In the genomic region with DNA sequence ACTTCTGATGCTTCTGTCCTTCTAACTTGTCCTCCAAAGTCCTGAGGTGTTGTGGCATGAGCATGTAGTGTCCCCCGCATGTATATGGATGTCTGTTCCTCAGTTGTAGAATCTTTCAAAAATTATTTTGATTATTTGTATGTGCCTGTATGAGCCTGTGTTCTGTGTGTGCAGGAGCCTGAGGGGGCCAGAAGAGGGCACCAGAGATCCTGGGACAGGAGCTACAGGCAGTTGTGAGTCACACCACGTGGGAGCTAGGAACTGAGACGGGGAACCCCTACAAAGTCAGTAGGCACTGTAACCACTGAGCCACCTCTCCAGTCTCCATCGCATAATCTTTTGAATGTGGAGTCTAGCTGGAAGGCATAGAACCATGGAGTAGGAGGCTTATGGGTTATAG, we compare ENCODE assay signal across 23 mouse cellular contexts. TPM values are rescaled to one million over a fixed set of nuclear protein-coding genes. Genes with fewer than 3 reads are reported as not detected.
A peak's percentile ranks its signal among the peaks of the same experiment; 100 is the strongest.
DNase-seq lines count a peak whose midpoint lies in the region; ATAC-seq and TF ChIP-seq lines count a peak whose summit lies in the region.
"Had no signal": no experiment of that assay in that cellular context is flagged by ENCODE, and none has a peak within 500 bp of the region (broad histone marks: within the 10 kb centered on the region; RNA-seq: fewer than 3 reads in every experiment).

No protein-coding gene starts in this region.

- CTCF ChIA-PET in Patski (lab: Charles Lee) = interaction anchor here (0.8 to 1.9 kb wide), 7 partner anchors 45 to 328 kb away, joined by 3 to 7 read pairs (median 3); no protein-coding TSS in a partner anchor

- no peaks in the 10 kb centered on the region for H3K36me3 ChIP-seq in liver, adult 2 months (ENCODE audit: control insufficient read depth, insufficient read depth, low read length)
- no peaks in the 10 kb centered on the region for H3K36me3 ChIP-seq in liver, embryonic 11.5 days (ENCODE audit: control insufficient read depth, insufficient read depth, low read length)
- H3K36me3 ChIP-seq in forebrain, embryonic 10.5 days (replicated peaks) = no peaks in the 10 kb centered on the region
- H3K36me3 ChIP-seq: embryonic facial prominence, embryonic 12.5 days; forebrain, embryonic 12.5 days; G1E; heart, embryonic 10.5 days; hindbrain, embryonic 15.5 days; liver, embryonic 13.5 days had no signal

- H3K27me3 ChIP-seq in liver, adult 2 months (ENCODE audit: control insufficient read depth, insufficient read depth, low read length) = no peaks in the 10 kb centered on the region
- no peaks in the 10 kb centered on the region for H3K27me3 ChIP-seq in liver, embryonic 11.5 days (replicated peaks; ENCODE audit: control insufficient read depth, insufficient read depth, low read length)
- H3K27me3 ChIP-seq in Patski = no peaks in the 10 kb centered on the region
- H3K27me3 ChIP-seq in forebrain, embryonic 10.5 days (ENCODE audit: poor library complexity, severe bottlenecking) = no peaks in the 10 kb centered on the region
- H3K27me3 ChIP-seq: embryonic facial prominence, embryonic 12.5 days; forebrain, embryonic 12.5 days; hindbrain, embryonic 15.5 days; liver, embryonic 13.5 days had no signal

- no peaks in the 10 kb centered on the region for H3K4me1 ChIP-seq in liver, adult 2 months (ENCODE audit: control insufficient read depth, insufficient read depth, low read length)
- H3K4me1 ChIP-seq in liver, embryonic 11.5 days (replicated peaks; ENCODE audit: control insufficient read depth, insufficient read depth, low read length) = no peaks in the 10 kb centered on the region
- peaks cover 20% of the 10 kb centered on the region for H3K4me1 ChIP-seq in forebrain, embryonic 10.5 days
- H3K4me1 ChIP-seq: embryonic facial prominence, embryonic 12.5 days; heart, embryonic 10.5 days; liver, embryonic 13.5 days had no signal

- no peak overlapping the region for H3K4me3 ChIP-seq in liver, adult 2 months (ENCODE audit: insufficient read depth, low read depth, low read length)
- H3K4me3 ChIP-seq in liver, embryonic 11.5 days (ENCODE audit: low read depth, low read length) = no peak overlapping the region
- no peak overlapping the region for H3K4me3 ChIP-seq in forebrain, embryonic 10.5 days
- H3K4me3 ChIP-seq: embryonic facial prominence, embryonic 12.5 days; forebrain, embryonic 12.5 days; heart, embryonic 10.5 days; hindbrain, embryonic 15.5 days; liver, embryonic 13.5 days had no signal

- 0 out of 2 replicates have a peak, but pooled peaks have one; percentile 8 for TF ChIP-seq CTCF in liver, adult 2 months (IDR thresholded peaks at IDR 0.05; ENCODE audit: low read depth, low read length)
- peak; percentile 54 for TF ChIP-seq CTCF in Patski (IDR thresholded peaks at IDR 0.05)

- in situ Hi-C loops in Patski (cut with MboI; ENCODE audit: low pct_unique_long_range_greater_than_20kb) = loop anchor here (5.0 kb wide), 1 partner anchor 143 kb away; no protein-coding TSS in a partner anchor

- no peak overlapping the region for H3K9ac ChIP-seq in liver, adult 2 months (ENCODE audit: low read depth, low read length)
- no peak overlapping the region for H3K9ac ChIP-seq in liver, embryonic 11.5 days (ENCODE audit: low read depth, low read length)
- H3K9ac ChIP-seq: embryonic facial prominence, embryonic 12.5 days; forebrain, embryonic 12.5 days; hindbrain, embryonic 15.5 days; liver, embryonic 13.5 days had no signal

- no peaks in the 10 kb centered on the region for H3K79me2 ChIP-seq in liver, adult 2 months (ENCODE audit: control insufficient read depth, insufficient read depth, low read length)

- 97% methylated on average over 4 of the region's 4 CpGs for WGBS in liver, adult 2 months
- WGBS in liver, embryonic 11.5 days = 77% methylated on average over 4 of the region's 4 CpGs
- WGBS in forebrain, embryonic 10.5 days = 93% methylated on average over 4 of the region's 4 CpGs

- no peak for DNase-seq in liver, adult 2 months (ENCODE audit: extremely low read depth, low read depth, low spot score)
- no peak for DNase-seq in liver, embryonic 11.5 days (ENCODE audit: low spot score)
- DNase-seq in 3T3-L1 (ENCODE audit: low read depth, low spot score) = peak; percentile 1
- peak; percentile 20 for DNase-seq in A20 (ENCODE audit: low read depth, low spot score)
- DNase-seq in Patski (ENCODE audit: low read depth, low spot score) = no peak
- DNase-seq in kidney, adult 8-10 months = no peak
- no peak for DNase-seq in forebrain, embryonic 10.5 days (ENCODE audit: extremely low spot score, low spot score)
- DNase-seq in kidney, adult 11 months = no peak
- DNase-seq: cerebellum, adult 18-20 months; cerebellum, postnatal 25 days; heart, postnatal 4 days; kidney, adult 2 months; kidney, postnatal 14 days; layer of hippocampus, postnatal 36 days; liver, embryonic 13.5 days; lung, postnatal 4 days had no signal

- H3K27ac ChIP-seq in liver, adult 2 months (replicated peaks; ENCODE audit: insufficient read depth, low read depth, low read length) = no peak overlapping the region
- no peak overlapping the region for H3K27ac ChIP-seq in liver, embryonic 11.5 days (ENCODE audit: low read depth, low read length)
- H3K27ac ChIP-seq in forebrain, embryonic 10.5 days = no peak overlapping the region
- H3K27ac ChIP-seq: embryonic facial prominence, embryonic 12.5 days; forebrain, embryonic 12.5 days; heart, embryonic 10.5 days; hindbrain, embryonic 15.5 days; liver, embryonic 13.5 days had no signal

- no peak overlapping the region for H3K4me2 ChIP-seq in liver, embryonic 11.5 days
- H3K4me2 ChIP-seq: embryonic facial prominence, embryonic 12.5 days; forebrain, embryonic 12.5 days; hindbrain, embryonic 15.5 days; liver, embryonic 13.5 days had no signal

- TF ChIP-seq POLR2A in liver, adult 2 months (IDR thresholded peaks at IDR 0.05; ENCODE audit: extremely low read depth, insufficient read depth, low read length) = no peak

- POLR2A ChIA-PET in Patski (lab: Charles Lee) = no interaction called here

- H3K9me3 ChIP-seq in liver, embryonic 11.5 days (ENCODE audit: control insufficient read depth, low read length) = no peaks in the 10 kb centered on the region
- H3K9me3 ChIP-seq in forebrain, embryonic 10.5 days = peaks cover 10% of the 10 kb centered on the region
- H3K9me3 ChIP-seq: forebrain, embryonic 12.5 days; heart, embryonic 10.5 days; hindbrain, embryonic 15.5 days; liver, embryonic 13.5 days had no signal

- no peak for ATAC-seq in liver, embryonic 11.5 days (replicated peaks; ENCODE audit: low FRiP score)
- ATAC-seq in Patski = no peak

RNA-seq across cellular contexts. Expression of a gene that starts 36.3 kb away (rescaled TPM):
- 0.07 and 0.28 TPM in 2 replicates for total RNA-seq in liver, adult 2 months (2014; rRNA removed)
- polyA plus RNA-seq in liver, adult 2 months (2012; rRNA removed) = 0.09 and 0.35 TPM in 2 replicates
- 0.75 and 0.79 TPM in 2 replicates for polyA plus RNA-seq in liver, embryonic 11.5 days (2014; fragmentation: Nextera tagmentation; extraction: Ambion mirVana)
- 2.2 TPM for polyA plus RNA-seq in Patski (2021)
- 4.3 and 5.7 TPM in 2 replicates for polyA plus RNA-seq in forebrain, embryonic 10.5 days (2016; fragmentation: Nextera tagmentation; extraction: Ambion mirVana)
- total RNA-seq: megakaryocyte-erythroid progenitor cell, adult 5-6 weeks; neutrophil, adult 5-6 weeks had no signal
- polyA plus RNA-seq: G1E had no signal

Comparison
In these comparisons a context has a peak if more than half of its experiments do, and no peak if none do; other contexts are left out.
1. DNase-seq: peak in 3T3-L1 (single experiment) and A20 (single experiment); none in liver, adult 2 months (single experiment), liver, embryonic 11.5 days (single experiment), Patski (single experiment), kidney, adult 8-10 months (0 of 2), forebrain, embryonic 10.5 days (single experiment) and kidney, adult 11 months (single experiment).